Mouse (Mus musculus) neural tube, embryonic 12.5 days (tissue): ENCODE results near the gene Rhox4b. TPM values are rescaled to one million over a fixed set of nuclear protein-coding genes. Genes with fewer than 3 reads are reported as not detected.
"Not testable (repeated sequence)": the region's sequence is repeated elsewhere in the genome, so short reads cannot be mapped to it uniquely, and the experiment has no call there.

Experiments
- ATAC-seq: fragments of 200-750 bp; cut with Nextera tagmentation; 2 replicates; pipeline ENCODE4 v1.8.0; 2017; ENCODE audit warnings: low read depth, mild to moderate bottlenecking, moderate TSS enrichment, moderate library complexity; ENCODE audit not compliant: low FRiP score
- H3K27ac ChIP-seq: fragments of 300-500 bp; sonication (generic); 2 replicates; pipeline ENCODE4 v1.5.1; 2016
- H3K27me3 ChIP-seq: fragments of 300-500 bp; sonication (generic); replicated peaks from 2 replicates; pipeline ENCODE4 v1.6.1; 2016; ENCODE audit warnings: mild to moderate bottlenecking
- H3K36me3 ChIP-seq: fragments of 300-500 bp; sonication (generic); 2 replicates; pipeline ENCODE4 v1.6.1; 2016; ENCODE audit warnings: mild to moderate bottlenecking
- H3K4me1 ChIP-seq: fragments of 300-500 bp; sonication (generic); 2 replicates; pipeline ENCODE4 v1.6.1; 2016
- H3K4me2 ChIP-seq: fragments of 300-500 bp; sonication (generic); replicated peaks from 2 replicates; pipeline ENCODE4 v1.6.1; 2016; ENCODE audit warnings: mild to moderate bottlenecking
- H3K4me3 ChIP-seq: fragments of 300-500 bp; sonication (generic); 2 replicates; pipeline ENCODE4 v1.5.1; 2016
- H3K9ac ChIP-seq: fragments of 300-500 bp; sonication (generic); 2 replicates; pipeline ENCODE4 v1.6.1; 2016; ENCODE audit warnings: mild to moderate bottlenecking
- H3K9me3 ChIP-seq: fragments of 300-500 bp; sonication (generic); 2 replicates; pipeline ENCODE4 v1.6.1; 2016; ENCODE audit warnings: mild to moderate bottlenecking
- WGBS: fragments of 180-500 bp; shearing (Covaris S2); methylation state at CpG from one replicate; pipeline ENCODE4 v1.1.7; 2016; 5-methylcytosine and 5-hydroxymethylcytosine counted together
- polyA plus RNA-seq: library from polyadenylated mRNA; unstranded; fragments of >200 nt; fragmentation: Nextera tagmentation; extraction: Ambion mirVana; gene quantifications from 2 replicates; pipeline ENCODE4 v1.2.1, GENCODE M21; 2016

Rhox4b gene
- not detected in 2 replicates for polyA plus RNA-seq

DNA sequence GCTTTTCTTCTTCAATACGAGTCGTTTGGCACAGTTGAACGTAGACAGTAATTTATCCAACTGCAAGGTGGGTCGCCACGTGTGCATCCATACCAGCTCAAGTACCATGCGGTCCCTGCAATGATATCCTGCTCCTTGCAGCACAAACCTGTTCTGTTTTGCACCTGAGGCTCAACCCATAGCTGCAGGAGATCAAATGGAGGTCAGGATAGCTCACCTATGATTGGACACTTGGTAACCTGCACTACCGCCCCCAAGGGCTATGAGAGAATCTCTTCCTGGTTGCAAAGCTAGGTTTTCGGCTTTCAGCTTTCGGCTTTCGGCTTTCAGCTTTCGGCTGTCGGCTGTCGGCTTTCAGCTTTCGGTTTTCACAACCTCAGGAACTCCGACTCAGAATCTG is at the start of gene Rhox4b:
Rhox4b (plus strand) TSS at position 301 of the 400 bp plus-strand sequence.
- not testable (repeated sequence) for H3K27me3 ChIP-seq, H3K4me2 ChIP-seq, H3K4me1 ChIP-seq, H3K36me3 ChIP-seq, H3K9me3 ChIP-seq, H3K27ac ChIP-seq, H3K4me3 ChIP-seq, ATAC-seq, H3K9ac ChIP-seq
- WGBS, result 88% methylated on average over 15 of the region's 15 CpGs

- WGBS, result 91% methylated on average over 9 of the region's 16 CpGs
- H3K36me3 ChIP-seq, ATAC-seq, H3K9ac ChIP-seq, H3K9me3 ChIP-seq, H3K27ac ChIP-seq, H3K4me2 ChIP-seq, H3K4me1 ChIP-seq, H3K27me3 ChIP-seq, H3K4me3 ChIP-seq: not testable (repeated sequence)
Observed at GRCm38 (mm10) chrX:37390548-37390947, 41.7 kb upstream of the Rhox4b start, which contains the start of gene Rhox4a2. Gene Rhox4a2, plus strand, starts transcription at chrX:37390848.

DNA sequence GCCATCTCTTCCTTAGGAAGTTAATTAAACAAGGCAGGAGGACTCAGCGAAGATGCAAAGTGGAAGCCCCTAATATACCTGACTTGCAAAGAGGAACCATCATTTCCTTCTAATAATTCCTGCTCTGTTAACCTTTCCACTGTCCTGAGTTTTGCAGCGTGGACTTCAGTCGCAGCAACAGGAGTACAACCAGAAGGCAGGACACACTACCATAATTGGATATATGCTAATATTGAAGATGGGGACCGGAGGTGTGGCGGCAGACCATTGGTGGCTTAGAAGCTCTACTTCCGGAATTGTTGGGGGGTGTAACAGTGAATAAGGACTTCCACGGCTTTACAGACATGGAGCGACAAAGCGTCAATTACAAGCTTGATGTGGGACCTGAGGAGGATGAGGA is 20.5 kb upstream of the Rhox4b start, which contains the start of gene Rhox2b:
Rhox2b (plus strand) TSS at position 301 of the 400 bp plus-strand sequence.
- H3K4me3 ChIP-seq, H3K36me3 ChIP-seq, H3K27me3 ChIP-seq, H3K9ac ChIP-seq, H3K4me1 ChIP-seq, H3K4me2 ChIP-seq, ATAC-seq, H3K27ac ChIP-seq, H3K9me3 ChIP-seq: not testable (repeated sequence)
- no CpG with 5 or more reads among the region's 9 CpGs for WGBS

DNA sequence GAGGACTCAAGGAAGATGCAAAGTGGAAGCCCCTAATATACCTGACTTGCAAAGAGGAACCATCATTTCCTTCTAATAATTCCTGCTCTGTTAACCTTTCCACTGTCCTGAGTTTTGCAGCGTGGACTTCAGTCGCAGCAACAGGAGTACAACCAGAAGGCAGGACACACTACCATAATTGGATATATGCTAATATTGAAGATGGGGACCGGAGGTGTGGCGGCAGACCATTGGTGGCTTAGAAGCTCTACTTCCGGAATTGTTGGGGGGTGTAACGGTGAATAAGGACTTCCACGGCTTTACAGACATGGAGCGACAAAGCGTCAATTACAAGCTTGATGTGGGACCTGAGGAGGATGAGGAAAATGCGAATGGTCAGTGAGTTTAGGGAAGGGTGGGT is 21.1 kb downstream of the Rhox4b start, which contains the start of gene Rhox2c:
Rhox2c (plus strand) TSS at position 301 of the 400 bp plus-strand sequence.
- not testable (repeated sequence) for ATAC-seq, H3K36me3 ChIP-seq, H3K4me3 ChIP-seq, H3K4me2 ChIP-seq, H3K4me1 ChIP-seq, H3K27ac ChIP-seq, H3K9ac ChIP-seq, H3K27me3 ChIP-seq, H3K9me3 ChIP-seq
- 92% methylated on average over 8 of the region's 10 CpGs for WGBS

- H3K4me3 ChIP-seq, H3K9ac ChIP-seq, H3K27me3 ChIP-seq, H3K36me3 ChIP-seq, H3K9me3 ChIP-seq, H3K4me2 ChIP-seq, H3K27ac ChIP-seq, ATAC-seq, H3K4me1 ChIP-seq: not testable (repeated sequence)
- WGBS, result 92% methylated on average over 3 of the region's 4 CpGs
Observed at GRCm38 (mm10) chrX:37458285-37458684, 26.0 kb downstream of the Rhox4b start, which contains the start of gene Rhox3c. Gene Rhox3c, plus strand, starts transcription at chrX:37458585.

- H3K27ac ChIP-seq, ATAC-seq: not testable (repeated sequence)
Observed at GRCm38 (mm10) chrX:37480037-37480436, 47.7 kb downstream of the Rhox4b start, which contains the start of gene Rhox4c. Gene Rhox4c, plus strand, starts transcription at chrX:37480337.

More at GRCm38 (mm10) chrX:37480037-37480436, 47.7 kb downstream of the Rhox4b start, which contains the start of gene Rhox4c:
- H3K36me3 ChIP-seq, H3K4me1 ChIP-seq, H3K4me3 ChIP-seq, H3K4me2 ChIP-seq, H3K9ac ChIP-seq, H3K27me3 ChIP-seq, H3K9me3 ChIP-seq: not testable (repeated sequence)
- WGBS, result 96% methylated on average over 14 of the region's 14 CpGs

Other genes with a start within 250 kb of the Rhox4b start
- 456 and 492 TPM in 2 replicates for gene Ndufa1, start 241.3 kb upstream of the Rhox4b start, polyA plus RNA-seq
- gene Rnf113a1, start 241.2 kb upstream of the Rhox4b start, polyA plus RNA-seq, result 14.4 and 14.8 TPM in 2 replicates
- gene Gm9, start 221.5 kb upstream of the Rhox4b start, polyA plus RNA-seq, result not detected in 2 replicates
- gene Rhox1, start 210.2 kb upstream of the Rhox4b start, polyA plus RNA-seq, result not detected in 2 replicates
- gene Rhox2a, start 187.5 kb upstream of the Rhox4b start, polyA plus RNA-seq, result not detected in 2 replicates
- not detected in 2 replicates for gene Rhox3a, start 182.6 kb upstream of the Rhox4b start, polyA plus RNA-seq
- not detected in 2 replicates for gene Rhox4a, start 167.2 kb upstream of the Rhox4b start, polyA plus RNA-seq
- gene Rhox3a2, start 52.5 kb upstream of the Rhox4b start, polyA plus RNA-seq, result not detected in 2 replicates
- not detected in 2 replicates for gene Rhox4a2, start 41.6 kb upstream of the Rhox4b start, polyA plus RNA-seq
- gene Rhox2b, start 20.4 kb upstream of the Rhox4b start, polyA plus RNA-seq, result not detected in 2 replicates
- not detected in 2 replicates for gene Rhox2c, start 21.2 kb downstream of the Rhox4b start, polyA plus RNA-seq
- not detected in 2 replicates for gene Rhox3c, start 26.1 kb downstream of the Rhox4b start, polyA plus RNA-seq
- gene Rhox4c, start 47.8 kb downstream of the Rhox4b start, polyA plus RNA-seq, result not detected in 2 replicates
- gene Rhox2d, start 60.9 kb downstream of the Rhox4b start, polyA plus RNA-seq, result not detected in 2 replicates
- not detected in 2 replicates for gene Rhox4d, start 81.9 kb downstream of the Rhox4b start, polyA plus RNA-seq
- not detected in 2 replicates for gene Rhox2e, start 98.0 kb downstream of the Rhox4b start, polyA plus RNA-seq
- gene Rhox3e, start 109.5 kb downstream of the Rhox4b start, polyA plus RNA-seq, result not detected in 2 replicates
- gene Rhox4e, start 124.9 kb downstream of the Rhox4b start, polyA plus RNA-seq, result not detected in 2 replicates
- gene Rhox2f, start 138.9 kb downstream of the Rhox4b start, polyA plus RNA-seq, result not detected in 2 replicates
- gene Rhox3f, start 148.5 kb downstream of the Rhox4b start, polyA plus RNA-seq, result not detected in 2 replicates
- not detected in 2 replicates for gene Rhox4f, start 175.2 kb downstream of the Rhox4b start, polyA plus RNA-seq
- gene Rhox3g, start 196.1 kb downstream of the Rhox4b start, polyA plus RNA-seq, result not detected in 2 replicates
- not detected in 2 replicates for gene Rhox2g, start 211.0 kb downstream of the Rhox4b start, polyA plus RNA-seq
- not detected in 2 replicates for gene Rhox4g, start 218.8 kb downstream of the Rhox4b start, polyA plus RNA-seq
- not detected in 2 replicates for gene Rhox3h, start 236.3 kb downstream of the Rhox4b start, polyA plus RNA-seq
- not detected in 2 replicates for gene Rhox2h, start 240.8 kb downstream of the Rhox4b start, polyA plus RNA-seq